Comparison of ENCODE assay signal across 22 mouse cellular contexts in genomic region chr3:157079250-157079965, GRCm38 (mm10).
A peak's percentile ranks its signal among the peaks of the same experiment; 100 is the strongest.
DNase-seq lines count a peak whose midpoint lies in the region; ATAC-seq and TF ChIP-seq lines count a peak whose summit lies in the region.
"Had no signal": no experiment of that assay in that cellular context is flagged by ENCODE, and none has a peak within 500 bp of the region (broad histone marks: within the 10 kb centered on the region; RNA-seq: fewer than 3 reads in every experiment).

No protein-coding gene starts in this region.

- 66% methylated on average over 2 of the region's 2 CpGs for WGBS in heart, embryonic 10.5 days
- 47% methylated on average over 2 of the region's 2 CpGs for WGBS in heart, embryonic 14.5 days
- 46% methylated on average over 2 of the region's 2 CpGs for WGBS in kidney, embryonic 16.5 days
- WGBS in lung, embryonic 14.5 days = 49% methylated on average over 2 of the region's 2 CpGs

- H3K4me3 ChIP-seq in heart, embryonic 10.5 days = no peak overlapping the region
- H3K4me3 ChIP-seq in heart, embryonic 14.5 days (ENCODE audit: control insufficient read depth in 1 of 2, insufficient read depth in 1 of 2, low read depth in 1 of 2, low read length in 2 of 2) = no peak overlapping the region
- H3K4me3 ChIP-seq in kidney, embryonic 16.5 days (ENCODE audit: low read length) = no peak overlapping the region
- no peak overlapping the region for H3K4me3 ChIP-seq in lung, embryonic 14.5 days (ENCODE audit: low read depth, low read length)
- H3K4me3 ChIP-seq: embryonic facial prominence, embryonic 15.5 days; erythroblast, embryonic 14.5 days; forebrain, embryonic 10.5 days; hindbrain, embryonic 12.5 days had no signal

- H3K27me3 ChIP-seq in heart, embryonic 10.5 days (ENCODE audit: insufficient read depth, poor library complexity, severe bottlenecking) = no peaks in the 10 kb centered on the region
- no peaks in the 10 kb centered on the region for H3K27me3 ChIP-seq in heart, embryonic 14.5 days (ENCODE audit: control insufficient read depth, insufficient read depth, low read length)
- no peaks in the 10 kb centered on the region for H3K27me3 ChIP-seq in kidney, embryonic 16.5 days (ENCODE audit: insufficient read depth, low read length)
- H3K27me3 ChIP-seq in lung, embryonic 14.5 days (ENCODE audit: insufficient read depth, low read length) = no peaks in the 10 kb centered on the region
- H3K27me3 ChIP-seq: embryonic facial prominence, embryonic 15.5 days; hindbrain, embryonic 12.5 days had no signal

- H3K27ac ChIP-seq in heart, embryonic 10.5 days = peak overlapping the region; percentile 10; the same call in 1 of the 2 replicates
- peak overlapping the region; percentile 39 to 61; a peak in 3 of 4 replicates for H3K27ac ChIP-seq in heart, embryonic 14.5 days (replicated peaks in 1 of 2; ENCODE audit: control insufficient read depth in 1 of 2, insufficient read depth in 1 of 2, low read depth in 2 of 2, low read length in 2 of 2)
- peak overlapping the region; percentile 66 for H3K27ac ChIP-seq in kidney, embryonic 16.5 days (ENCODE audit: low read length)
- H3K27ac ChIP-seq in lung, embryonic 14.5 days (ENCODE audit: low read depth) = peak overlapping the region; percentile 55; the same call in 1 of the 2 replicates
- H3K27ac ChIP-seq: embryonic facial prominence, embryonic 15.5 days; forebrain, embryonic 10.5 days; hindbrain, embryonic 12.5 days had no signal

- no peaks in the 10 kb centered on the region for H3K4me1 ChIP-seq in heart, embryonic 10.5 days
- H3K4me1 ChIP-seq in heart, embryonic 14.5 days (ENCODE audit: control insufficient read depth in 2 of 2, insufficient read depth in 2 of 2, low read length in 2 of 2) = peaks cover 0 to 10% of the 10 kb centered on the region in 2 experiments; a peak in 1 of 4 replicates
- H3K4me1 ChIP-seq in kidney, embryonic 16.5 days (ENCODE audit: insufficient read depth, low read length) = no peaks in the 10 kb centered on the region
- H3K4me1 ChIP-seq in lung, embryonic 14.5 days (ENCODE audit: insufficient read depth) = peaks cover 4% of the 10 kb centered on the region; the same call in 1 of the 2 replicates
- H3K4me1 ChIP-seq: embryonic facial prominence, embryonic 15.5 days; forebrain, embryonic 10.5 days; hindbrain, embryonic 12.5 days had no signal

- DNase-seq in heart, embryonic 10.5 days (ENCODE audit: low spot score) = no peak
- DNase-seq in heart, postnatal 4 days = no peak
- DNase-seq in heart, adult 18-20 months = no peak
- no peak for DNase-seq in kidney, postnatal 10 days
- DNase-seq in lung, embryonic 14.5 days = no peak
- DNase-seq in lung, postnatal 14 days = no peak
- DNase-seq: adrenal gland, postnatal 10 days; cerebellum, adult 11 months; cerebellum, adult 8-10 months; cerebellum, postnatal 14 days; embryo, embryonic 11 days; gastrocnemius, postnatal 10 days; heart, postnatal 14 days had no signal

- no peak overlapping the region for H3K9ac ChIP-seq in heart, embryonic 14.5 days (ENCODE audit: low read length)
- H3K9ac ChIP-seq in kidney, embryonic 16.5 days (replicated peaks; ENCODE audit: low read length) = no peak overlapping the region
- no peak overlapping the region for H3K9ac ChIP-seq in lung, embryonic 14.5 days
- H3K9ac ChIP-seq: embryonic facial prominence, embryonic 15.5 days; hindbrain, embryonic 12.5 days had no signal

- no peak for TF ChIP-seq CTCF in lung, embryonic 14.5 days (IDR thresholded peaks at IDR 0.05; ENCODE audit: low read depth)

- H3K4me2 ChIP-seq in heart, embryonic 14.5 days (ENCODE audit: low read length) = no peak overlapping the region
- H3K4me2 ChIP-seq in kidney, embryonic 16.5 days (replicated peaks; ENCODE audit: low read depth, low read length) = no peak overlapping the region
- H3K4me2 ChIP-seq in lung, embryonic 14.5 days = no peak overlapping the region
- H3K4me2 ChIP-seq: embryonic facial prominence, embryonic 15.5 days; hindbrain, embryonic 12.5 days had no signal

- ATAC-seq in heart, embryonic 14.5 days (ENCODE audit: insufficient number of reproducible peaks, insufficient read depth, low FRiP score, low read depth) = no peak
- peak; percentile 65 for ATAC-seq in kidney, embryonic 16.5 days (ENCODE audit: low FRiP score, low TSS enrichment)
- ATAC-seq in lung, embryonic 14.5 days (ENCODE audit: insufficient read depth) = no peak
- ATAC-seq: forebrain, embryonic 14.5 days; hindbrain, embryonic 16.5 days; inflammation-experienced regulatory T-cells, adult 6 months had no signal

- H3K36me3 ChIP-seq in heart, embryonic 10.5 days = no peaks in the 10 kb centered on the region
- H3K36me3 ChIP-seq in heart, embryonic 14.5 days (ENCODE audit: control insufficient read depth, insufficient read depth, low read length) = no peaks in the 10 kb centered on the region
- H3K36me3 ChIP-seq in kidney, embryonic 16.5 days (ENCODE audit: insufficient read depth, low read length) = no peaks in the 10 kb centered on the region
- no peaks in the 10 kb centered on the region for H3K36me3 ChIP-seq in lung, embryonic 14.5 days (ENCODE audit: insufficient read depth)
- H3K36me3 ChIP-seq: embryonic facial prominence, embryonic 15.5 days; forebrain, embryonic 10.5 days; hindbrain, embryonic 12.5 days had no signal

- no peaks in the 10 kb centered on the region for H3K9me3 ChIP-seq in heart, embryonic 10.5 days
- no peaks in the 10 kb centered on the region for H3K9me3 ChIP-seq in heart, embryonic 14.5 days (ENCODE audit: control insufficient read depth, low read length)
- H3K9me3 ChIP-seq in kidney, embryonic 16.5 days (ENCODE audit: low read length) = no peaks in the 10 kb centered on the region
- H3K9me3 ChIP-seq in lung, embryonic 14.5 days (ENCODE audit: low read depth, low read length) = no peaks in the 10 kb centered on the region
- H3K9me3 ChIP-seq: embryonic facial prominence, embryonic 15.5 days; forebrain, embryonic 10.5 days; hindbrain, embryonic 12.5 days had no signal

Comparison
In these comparisons a context has a peak if more than half of its experiments do, and no peak if none do; other contexts are left out.
1. H3K27ac ChIP-seq: peak in every context shown above with its lines; median percentile 66 in kidney, embryonic 16.5 days; 55 in lung, embryonic 14.5 days; 50 in heart, embryonic 14.5 days; 10 in heart, embryonic 10.5 days.